Mouse (Mus musculus) ES-Bruce4 (cell line): ENCODE results near the gene Mdfi.

Source experiments
- CTCF ChIP-seq: IDR thresholded peaks from one replicate; pipeline ENCODE4 v1.8.1; 2011; ENCODE audit warnings: low read depth, low read length
- EP300 ChIP-seq: IDR thresholded peaks from 2 replicates; pipeline ENCODE4 v1.6.1; 2011; ENCODE audit warnings: low read depth, low read length; ENCODE audit not compliant: insufficient read depth
- POLR2A ChIP-seq: IDR thresholded peaks from one replicate; pipeline ENCODE4 v1.8.1; 2011; ENCODE audit warnings: low read length; ENCODE audit not compliant: insufficient read depth

GRCm38 (mm10) chr17:47834482-47834767 is at the start of gene Mdfi:
- TF ChIP-seq CTCF, result no peak
- no peak for TF ChIP-seq POLR2A
- TF ChIP-seq EP300, result 0 out of 2 replicates have a peak, but pooled peaks have one; percentile 10
